Mouse (Mus musculus): ENCODE data around the gene Snf8.

Snf8 gene

GRCm38 (mm10) chr11:96034596-96035052 is at the start of gene Snf8:
Gene Snf8, plus strand, starts transcription at chr11:96034885.
- in situ Hi-C loops (cut with MboI; ENCODE audit: unreplicated experiment in 2 of 2): loop anchor here (10.0 to 25.0 kb wide), 3 partner anchors 172 to 650 kb away; partner anchors contain the start of gene Slc35b1 (in 1 of the 2)

GRCm38 (mm10) chr11:95987854-95988447 is 46.7 kb upstream of the Snf8 start:
- in situ Hi-C loops (cut with MboI; ENCODE audit: unreplicated experiment in 2 of 2): loop anchor here (10.0 to 25.0 kb wide), 2 partner anchors 203 to 451 kb away; no protein-coding TSS in a partner anchor

DNA sequence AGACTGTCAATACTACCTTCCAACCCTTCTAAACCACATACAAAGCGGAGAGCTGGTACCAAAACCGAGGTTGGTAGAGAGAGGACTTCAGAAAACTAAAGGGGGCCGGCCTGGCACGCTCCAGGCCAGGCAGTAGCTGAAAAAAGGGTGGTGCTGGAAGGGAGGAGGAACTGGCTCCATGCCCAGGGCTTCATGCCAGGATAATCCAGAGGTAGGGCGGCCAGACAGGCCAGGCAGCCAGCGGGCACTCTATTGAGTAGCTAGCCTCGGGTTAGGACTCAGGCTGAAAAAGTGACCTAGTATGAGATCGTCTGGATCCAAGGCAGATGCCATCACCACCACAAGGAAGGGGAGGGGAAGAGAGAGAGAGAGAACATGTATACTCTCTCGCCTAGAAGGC is 46.2 kb upstream of the Snf8 start:
- in situ Hi-C loops (cut with MboI; ENCODE audit: unreplicated experiment in 2 of 2): loop anchor here (10.0 to 25.0 kb wide), 2 partner anchors 204 to 451 kb away; no protein-coding TSS in a partner anchor

DNA sequence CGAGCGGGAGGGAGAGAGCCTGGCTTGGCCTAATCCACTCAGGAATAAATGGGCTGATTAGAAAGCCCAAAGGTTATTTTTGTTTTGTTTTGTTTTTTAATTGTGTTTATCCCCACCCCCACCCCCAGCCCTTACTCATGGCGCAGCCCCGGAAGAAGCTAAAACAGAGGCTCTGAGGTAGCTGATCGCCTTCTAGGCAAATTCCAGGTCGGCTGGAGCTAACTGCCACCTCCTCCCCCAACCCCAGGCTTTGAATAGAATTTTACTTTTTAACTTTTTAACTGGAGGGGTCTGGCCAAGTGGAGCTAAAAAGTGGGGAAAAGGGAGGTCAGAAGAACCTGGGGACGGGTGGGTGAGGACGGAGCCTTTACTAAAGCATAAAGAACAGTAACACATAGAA is 44.8 kb upstream of the Snf8 start:
- in situ Hi-C loops (cut with MboI; ENCODE audit: unreplicated experiment in 2 of 2): loop anchor here (10.0 to 25.0 kb wide), 2 partner anchors 205 to 453 kb away; no protein-coding TSS in a partner anchor

GRCm38 (mm10) chr11:95990431-95990830 is 44.3 kb upstream of the Snf8 start:
- in situ Hi-C loops (cut with MboI; ENCODE audit: unreplicated experiment in 2 of 2): loop anchor here in 1 of 2 experiments (25.0 kb wide), 1 partner anchor 453 kb away; no protein-coding TSS in a partner anchor

DNA sequence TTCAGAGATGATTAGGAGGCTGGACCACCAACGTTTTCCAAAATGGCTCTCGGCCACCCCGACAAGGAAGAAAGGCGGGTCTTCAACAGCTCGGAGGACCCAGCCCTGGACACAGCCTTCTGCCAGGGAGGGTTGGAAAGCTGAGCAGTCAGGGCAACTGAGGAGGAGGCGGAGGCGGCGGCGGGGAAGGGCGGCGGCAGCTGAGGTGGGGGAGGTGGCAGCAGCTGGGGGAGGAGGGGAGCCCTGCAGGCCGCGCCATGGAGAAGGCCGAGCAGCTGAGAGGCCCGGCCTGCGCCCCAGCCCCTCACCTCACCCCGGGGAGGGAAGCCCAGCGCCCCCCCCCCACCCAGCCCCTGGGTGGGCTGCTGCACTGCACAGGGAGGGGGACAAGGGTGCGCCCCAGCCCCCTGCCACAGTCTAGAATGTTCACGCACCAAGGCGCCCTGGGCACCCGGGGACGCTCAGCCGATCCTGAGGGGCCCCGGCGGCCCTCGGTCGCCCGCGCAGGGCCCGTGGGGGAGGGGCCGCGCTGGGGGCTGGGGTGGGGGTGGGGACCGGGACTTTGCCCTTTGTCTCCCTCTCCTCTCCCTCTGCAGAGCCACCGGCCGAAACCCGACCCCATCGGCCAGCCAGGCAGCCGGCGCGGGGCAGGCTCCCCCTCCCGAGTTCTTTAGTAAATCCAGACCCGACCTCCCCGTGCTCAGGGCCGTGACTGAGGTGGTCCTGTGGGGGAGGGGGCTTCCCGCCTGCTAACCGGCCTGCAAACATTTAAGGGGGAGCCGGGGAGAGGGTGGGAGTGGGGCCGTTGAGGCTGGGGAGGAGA is 43.6 kb upstream of the Snf8 start:
- in situ Hi-C loops (cut with MboI; ENCODE audit: unreplicated experiment in 2 of 2): loop anchor here in 1 of 2 experiments (25.0 kb wide), 1 partner anchor 454 kb away; no protein-coding TSS in a partner anchor

DNA sequence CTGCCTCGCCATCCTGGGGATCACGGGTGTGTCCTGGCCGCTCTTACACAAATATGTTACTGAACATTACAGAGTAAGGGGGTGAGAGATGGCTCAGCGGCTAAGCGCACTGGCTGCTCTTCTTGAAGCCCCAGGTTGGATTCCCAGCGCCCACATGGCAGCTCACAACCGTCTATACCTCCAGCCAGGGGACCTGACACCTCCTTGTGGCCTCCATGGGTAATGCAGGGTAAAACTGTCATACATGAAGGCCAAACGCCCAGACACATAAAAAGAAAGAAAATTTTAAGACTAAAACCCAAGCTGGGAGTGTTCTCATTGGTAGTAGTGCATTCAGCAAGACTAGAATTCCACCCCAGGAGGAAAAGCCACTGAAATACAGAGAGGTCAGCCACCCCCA is 40.5 kb upstream of the Snf8 start:
- in situ Hi-C loops (cut with MboI; ENCODE audit: unreplicated experiment in 2 of 2): loop anchor here in 1 of 2 experiments (25.0 kb wide), 1 partner anchor 457 kb away; no protein-coding TSS in a partner anchor

GRCm38 (mm10) chr11:96003100-96003900 is 31.4 kb upstream of the Snf8 start:
- in situ Hi-C loops (cut with MboI; ENCODE audit: unreplicated experiment in 2 of 2): no loop called here

- in situ Hi-C loops (cut with MboI; ENCODE audit: unreplicated experiment in 2 of 2): no loop called here
Observed at GRCm38 (mm10) chr11:96003969-96004792, 30.5 kb upstream of the Snf8 start.

DNA sequence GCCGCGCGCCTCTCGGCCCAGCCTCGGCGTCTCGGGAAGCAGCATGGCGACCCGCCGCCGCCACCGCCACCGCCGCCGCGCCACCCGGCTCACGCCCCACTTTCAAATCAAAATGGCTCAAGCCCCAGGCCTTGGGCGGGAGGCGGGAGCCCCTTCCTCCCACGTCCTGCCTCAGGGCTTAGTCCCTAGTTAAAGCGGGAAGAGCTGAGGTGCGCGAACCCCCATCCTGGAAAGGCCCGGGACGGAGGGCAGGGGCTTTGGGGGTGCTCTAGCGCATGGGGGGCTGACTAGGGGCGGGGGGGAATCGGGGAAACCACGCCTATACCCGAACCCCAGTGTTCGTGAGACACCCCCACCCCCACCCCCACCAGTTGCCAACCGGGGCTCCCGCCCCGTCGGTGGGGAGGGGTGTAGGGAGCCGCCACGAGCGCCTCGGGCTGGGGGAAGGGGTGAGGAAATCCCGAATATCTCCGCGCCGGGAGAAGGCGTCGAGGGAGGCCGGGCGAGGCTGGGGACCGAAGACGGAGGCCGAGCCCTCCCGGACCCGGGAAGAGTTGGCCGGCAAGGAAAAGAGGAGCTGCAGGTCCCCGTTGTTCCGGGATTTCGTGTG is 29.8 kb upstream of the Snf8 start:
- in situ Hi-C loops (cut with MboI; ENCODE audit: unreplicated experiment in 2 of 2): no loop called here

- in situ Hi-C loops (cut with MboI; ENCODE audit: unreplicated experiment in 2 of 2): no loop called here
Observed at GRCm38 (mm10) chr11:96005403-96006271, 29.0 kb upstream of the Snf8 start, which contains the start of gene Igf2bp1. Gene Igf2bp1, minus strand, starts transcription at chr11:96005940.

DNA sequence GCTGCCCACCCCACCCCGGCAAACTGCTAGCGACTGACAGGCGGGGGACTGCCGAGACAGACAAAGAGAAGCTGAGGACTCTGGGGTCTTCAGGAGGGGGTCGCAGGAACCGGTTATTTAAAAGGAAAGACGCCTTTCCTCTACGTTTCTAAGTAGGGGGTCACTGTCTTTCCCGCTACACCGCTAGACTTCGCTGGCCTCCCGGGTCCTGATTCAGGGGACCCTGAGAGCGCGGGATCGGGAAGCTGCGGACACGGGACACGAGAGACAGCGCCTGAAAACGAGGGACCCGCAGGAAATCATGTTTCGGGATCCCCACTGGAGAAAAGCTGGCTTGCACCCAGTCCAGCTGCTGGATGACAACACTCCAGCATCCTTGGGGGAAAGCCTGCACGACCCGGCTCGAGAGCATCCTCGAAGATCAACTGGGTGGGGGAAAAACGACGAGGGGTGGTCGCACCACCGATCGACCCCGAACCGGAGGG is 28.3 kb upstream of the Snf8 start:
- in situ Hi-C loops (cut with MboI; ENCODE audit: unreplicated experiment in 2 of 2): no loop called here

DNA sequence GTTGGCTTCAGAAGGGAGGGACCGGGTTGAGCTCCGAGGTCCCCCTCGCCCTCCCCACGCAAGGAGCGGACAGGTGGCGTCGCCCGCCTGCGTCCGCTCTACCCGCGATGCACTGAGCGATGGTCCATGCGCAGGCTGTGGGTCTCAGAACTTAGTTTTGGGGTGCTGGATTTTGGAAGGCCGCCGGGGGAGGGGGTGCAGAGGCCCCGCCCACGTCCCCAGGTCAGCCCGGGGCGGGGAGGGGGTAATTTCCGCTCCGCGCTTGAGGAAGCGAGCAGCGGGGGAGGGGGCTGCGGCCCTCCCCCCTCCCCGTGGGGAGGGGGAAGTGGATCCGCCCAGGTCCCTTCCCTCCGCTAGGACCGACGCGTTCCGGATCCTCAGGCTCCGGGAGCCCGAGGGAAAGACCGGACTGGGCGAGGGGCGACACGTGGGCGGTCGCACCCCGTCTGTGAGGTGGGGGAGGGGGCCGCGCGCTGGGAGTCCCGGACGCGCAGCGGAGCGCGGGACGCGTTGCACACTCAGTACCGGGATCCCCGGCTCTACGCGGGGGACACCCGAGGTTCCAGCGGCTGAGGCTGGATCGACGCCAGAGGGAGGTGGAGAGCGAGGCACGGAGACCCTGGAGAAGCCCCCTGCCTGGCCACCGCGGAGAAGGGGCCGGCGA is 27.7 kb upstream of the Snf8 start:
- in situ Hi-C loops (cut with MboI; ENCODE audit: unreplicated experiment in 2 of 2): no loop called here

GRCm38 (mm10) chr11:96007516-96008235 is 27.0 kb upstream of the Snf8 start:
- in situ Hi-C loops (cut with MboI; ENCODE audit: unreplicated experiment in 2 of 2): no loop called here

DNA sequence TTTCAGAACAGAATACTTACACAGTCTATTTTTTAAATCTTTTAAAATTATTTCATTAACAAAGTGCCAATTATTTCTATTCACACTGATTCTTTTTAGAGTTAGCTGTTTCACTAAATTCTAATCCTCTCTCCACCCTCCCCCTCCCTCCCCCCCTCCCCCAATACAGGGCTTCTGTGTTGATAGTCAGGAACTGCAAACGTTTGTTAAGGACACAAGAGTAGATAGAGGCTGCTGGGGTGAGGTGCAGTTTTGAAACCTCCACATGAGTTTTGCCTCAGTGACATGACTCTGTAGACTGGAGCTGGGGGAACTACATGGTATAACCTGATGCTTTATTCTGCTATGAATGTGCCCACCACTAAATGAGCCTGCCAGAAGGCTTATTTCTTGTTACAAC is 25.9 kb upstream of the Snf8 start:
- in situ Hi-C loops (cut with MboI; ENCODE audit: unreplicated experiment in 2 of 2): no loop called here

GRCm38 (mm10) chr11:96011982-96012381 is 22.7 kb upstream of the Snf8 start:
- in situ Hi-C loops (cut with MboI; ENCODE audit: unreplicated experiment in 2 of 2): no loop called here

GRCm38 (mm10) chr11:96015421-96015820 is 19.3 kb upstream of the Snf8 start:
- in situ Hi-C loops (cut with MboI; ENCODE audit: unreplicated experiment in 2 of 2): no loop called here
